Mouse (Mus musculus): Measurements from ENCODE around the gene Arhgef16. TPM values are rescaled to one million over a fixed set of nuclear protein-coding genes. Genes with fewer than 3 reads are reported as not detected.

The Arhgef16 gene
- polyA plus RNA-seq (2012), result not detected in 2 replicates

DNA sequence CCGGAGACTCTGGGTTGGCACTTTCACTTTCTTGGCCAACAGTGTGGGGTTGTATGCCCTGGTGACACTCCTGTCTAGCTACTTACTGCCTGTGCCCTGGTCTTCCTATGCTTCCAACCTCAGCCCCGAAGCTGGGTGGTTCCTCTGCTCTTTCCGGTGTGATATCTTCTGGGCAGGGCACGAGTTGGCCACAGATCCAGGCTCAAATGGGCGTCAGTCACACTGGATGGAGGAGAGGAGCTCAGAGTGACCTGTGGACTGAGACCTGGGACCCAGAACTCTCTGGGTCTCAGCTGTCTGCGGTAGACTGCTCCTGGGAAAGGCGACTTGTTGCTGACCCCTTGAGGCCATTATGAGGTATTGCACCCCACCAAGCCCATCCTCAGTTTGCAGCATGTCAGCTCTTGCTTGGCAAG, at the start of gene Arhgef16:
Gene Arhgef16 (minus strand): TSS at position 211 of the 416 bp plus-strand sequence.
- TF ChIP-seq GATA1 (IDR thresholded peaks at IDR 0.05; ENCODE audit: low read length), result no peak

DNA sequence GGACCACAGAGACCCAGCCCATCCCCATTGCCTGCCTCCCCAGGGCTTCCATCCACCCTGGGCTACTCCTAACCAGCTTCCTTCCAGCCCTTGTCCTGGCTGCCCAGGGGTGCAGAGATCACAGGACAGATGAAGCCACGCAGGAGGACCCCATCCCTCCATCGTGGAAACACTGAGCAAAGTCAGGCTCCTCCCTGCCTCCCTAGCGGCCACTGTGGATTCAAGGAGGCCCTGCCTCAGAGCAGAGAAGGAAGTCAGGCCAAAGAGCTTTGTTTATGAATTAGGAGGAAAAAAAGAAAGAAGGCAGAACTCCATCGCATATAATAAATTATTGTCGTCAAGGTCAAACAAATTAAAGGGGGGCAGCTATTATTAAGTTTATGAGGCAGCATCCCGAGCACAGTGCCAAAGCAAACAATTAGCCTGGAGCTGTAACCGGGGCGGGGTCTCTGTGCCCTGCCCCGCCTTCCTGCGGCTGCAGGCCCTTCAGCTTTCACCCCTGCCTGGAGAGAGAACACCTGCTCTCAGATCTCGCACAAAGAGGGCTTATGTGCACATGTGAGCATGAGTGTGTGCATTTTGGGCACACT, 46.8 kb upstream of the Arhgef16 start:
- no peak for TF ChIP-seq GATA1 (IDR thresholded peaks at IDR 0.05; ENCODE audit: low read length)

- TF ChIP-seq GATA1 (IDR thresholded peaks at IDR 0.05; ENCODE audit: low read length), result no peak
Observed at GRCm38 (mm10) chr4:154346731-154347522, 45.5 kb upstream of the Arhgef16 start.

- TF ChIP-seq GATA1 (IDR thresholded peaks at IDR 0.05; ENCODE audit: low read length), result no peak
Observed at GRCm38 (mm10) chr4:154336650-154337049, 35.2 kb upstream of the Arhgef16 start.

DNA sequence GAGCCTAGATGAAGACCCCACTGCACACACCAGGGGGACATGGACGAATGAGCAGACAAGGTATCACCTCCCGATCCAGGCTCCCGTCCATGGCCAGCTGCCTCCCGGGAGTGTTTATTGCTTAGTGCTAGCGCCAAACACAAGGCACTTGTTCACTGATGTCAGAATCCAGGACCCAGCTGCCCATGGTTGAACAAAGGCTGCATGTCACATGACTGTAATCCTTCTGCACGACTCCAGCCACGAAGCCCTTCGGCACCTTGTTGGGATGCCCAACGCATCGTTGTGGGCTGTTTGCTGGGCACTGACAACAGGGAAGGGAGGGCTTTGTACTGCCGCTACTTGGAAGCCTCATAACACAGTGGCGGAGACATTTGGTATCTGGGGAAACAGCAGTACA, 34.3 kb upstream of the Arhgef16 start, which contains the start of gene B230104I21Rik:
Gene B230104I21Rik (plus strand): TSS at position 367 of the 400 bp plus-strand sequence.
- no peak for TF ChIP-seq GATA1 (IDR thresholded peaks at IDR 0.05; ENCODE audit: low read length)

DNA sequence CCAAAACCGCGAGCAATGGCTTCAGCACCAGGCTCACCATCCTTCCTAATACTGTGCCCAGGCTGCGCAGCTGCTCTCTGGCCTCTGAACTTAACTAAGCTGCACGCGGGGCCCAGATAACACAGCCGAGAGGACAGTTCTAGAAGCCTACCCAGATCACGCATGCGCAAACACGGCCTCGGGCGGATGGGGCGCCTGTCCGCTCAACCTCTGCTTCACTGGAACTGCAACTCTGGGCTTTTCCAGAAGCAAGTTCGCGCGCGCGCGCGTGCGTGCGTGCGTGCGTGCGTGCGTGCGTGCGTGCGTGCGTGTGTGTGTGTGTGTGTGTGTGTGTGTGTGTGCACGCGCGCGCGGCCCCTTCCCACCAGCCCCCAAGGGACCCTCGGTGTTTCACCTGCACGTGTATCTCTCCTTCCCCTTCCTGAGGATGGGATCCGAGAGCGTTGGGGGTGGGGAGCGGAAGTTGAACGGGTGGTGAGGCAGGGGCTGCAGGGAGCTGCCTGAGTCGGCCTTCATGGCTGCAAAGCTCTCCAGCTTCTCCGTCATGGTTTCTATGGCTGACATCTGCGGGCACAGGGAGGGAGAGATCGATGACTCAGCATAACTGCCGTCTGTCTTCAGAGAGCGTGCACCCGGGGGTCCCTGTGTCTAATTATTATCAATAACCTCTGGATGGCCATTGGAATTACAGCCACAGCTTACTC, 33.4 kb upstream of the Arhgef16 start:
- no peak for TF ChIP-seq GATA1 (IDR thresholded peaks at IDR 0.05; ENCODE audit: low read length)

DNA sequence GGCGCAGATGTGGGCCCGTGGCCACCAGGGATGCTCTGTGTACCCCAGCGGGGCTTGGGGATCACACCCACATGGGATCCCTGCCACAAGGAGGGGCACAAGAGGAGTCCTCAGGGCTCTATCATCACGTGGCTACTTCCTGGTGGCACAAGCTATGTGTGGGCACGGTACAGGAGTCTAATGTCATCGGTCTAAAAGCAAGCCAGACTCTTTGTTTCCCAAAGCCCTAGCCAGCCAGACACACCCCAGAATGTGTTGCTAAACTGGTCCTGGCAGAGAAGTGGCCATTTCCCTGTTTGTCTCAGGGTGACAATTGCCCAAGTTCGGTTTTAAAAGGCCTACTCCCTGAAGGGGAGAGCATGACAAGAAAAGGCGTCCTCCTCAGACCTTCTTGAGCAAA, 31.8 kb upstream of the Arhgef16 start:
- TF ChIP-seq GATA1 (IDR thresholded peaks at IDR 0.05; ENCODE audit: low read length), result no peak

DNA sequence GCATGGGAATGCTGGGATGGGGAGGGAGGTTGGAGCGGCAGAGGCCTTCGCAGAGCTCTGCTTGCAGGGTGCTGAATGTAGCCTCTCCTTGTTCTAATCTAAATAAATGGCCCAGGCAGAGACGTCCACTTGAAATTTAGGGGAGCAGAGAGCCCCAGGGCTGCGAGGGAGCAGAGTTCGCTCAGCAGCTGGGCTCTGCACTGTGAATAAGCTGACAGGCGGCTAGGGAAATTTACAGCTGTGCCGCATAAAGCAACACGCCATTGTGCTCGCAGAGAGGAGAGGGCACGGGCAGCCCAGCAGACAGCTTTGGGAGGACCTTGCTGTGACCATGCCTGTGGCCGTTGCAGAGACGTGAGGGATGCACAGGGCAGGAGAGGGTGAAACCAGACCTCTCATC, 29.8 kb upstream of the Arhgef16 start:
- TF ChIP-seq GATA1 (IDR thresholded peaks at IDR 0.05; ENCODE audit: low read length), result no peak

DNA sequence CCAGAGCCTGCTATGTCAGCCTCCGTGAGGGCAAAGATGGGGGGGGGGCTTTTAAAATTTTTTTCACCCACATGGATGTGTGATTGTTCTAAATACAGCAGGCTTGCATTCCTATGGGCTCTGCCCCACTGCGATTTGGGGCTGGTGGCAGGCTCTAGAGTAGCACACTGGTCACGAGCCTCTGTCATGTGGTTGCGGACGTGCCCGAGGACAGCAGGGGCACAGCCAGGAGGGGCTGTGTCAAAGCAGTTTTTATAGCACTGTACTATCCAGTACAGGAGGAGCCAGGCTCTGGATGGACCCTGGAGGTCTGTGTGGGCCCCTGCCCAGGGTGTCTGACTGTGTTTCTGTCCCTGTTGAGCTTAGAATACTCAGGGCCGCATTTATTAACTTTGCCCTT, 28.5 kb upstream of the Arhgef16 start:
- no peak for TF ChIP-seq GATA1 (IDR thresholded peaks at IDR 0.05; ENCODE audit: low read length)

- no peak for TF ChIP-seq GATA1 (IDR thresholded peaks at IDR 0.05; ENCODE audit: low read length)
Observed at GRCm38 (mm10) chr4:154328836-154329235, 27.4 kb upstream of the Arhgef16 start.

GRCm38 (mm10) chr4:154328431-154328830, 27.0 kb upstream of the Arhgef16 start:
- TF ChIP-seq GATA1 (IDR thresholded peaks at IDR 0.05; ENCODE audit: low read length), result no peak

DNA sequence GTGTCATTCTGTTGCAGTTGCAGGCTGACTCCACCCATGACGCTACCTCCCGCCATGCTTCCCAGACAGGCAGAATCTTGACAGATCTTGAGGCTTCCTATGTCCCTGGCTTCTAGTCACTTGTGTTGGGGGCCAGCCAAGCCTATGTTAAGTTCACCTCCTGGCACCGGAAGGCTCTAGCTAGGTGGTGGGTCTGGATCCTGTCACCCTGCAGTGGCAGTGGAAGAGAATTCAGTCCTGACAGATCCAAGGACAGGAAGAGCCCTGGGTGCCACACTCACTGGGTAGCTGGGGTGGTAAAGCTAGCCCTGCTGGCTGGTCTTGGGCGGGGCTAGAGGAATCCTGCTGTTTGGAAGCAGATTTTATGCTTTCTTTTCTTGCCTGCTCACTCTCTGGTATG, 23.9 kb upstream of the Arhgef16 start:
- no peak for TF ChIP-seq GATA1 (IDR thresholded peaks at IDR 0.05; ENCODE audit: low read length)

GRCm38 (mm10) chr4:154313622-154313967, 12.1 kb upstream of the Arhgef16 start:
- no peak for TF ChIP-seq GATA1 (IDR thresholded peaks at IDR 0.05; ENCODE audit: low read length)

DNA sequence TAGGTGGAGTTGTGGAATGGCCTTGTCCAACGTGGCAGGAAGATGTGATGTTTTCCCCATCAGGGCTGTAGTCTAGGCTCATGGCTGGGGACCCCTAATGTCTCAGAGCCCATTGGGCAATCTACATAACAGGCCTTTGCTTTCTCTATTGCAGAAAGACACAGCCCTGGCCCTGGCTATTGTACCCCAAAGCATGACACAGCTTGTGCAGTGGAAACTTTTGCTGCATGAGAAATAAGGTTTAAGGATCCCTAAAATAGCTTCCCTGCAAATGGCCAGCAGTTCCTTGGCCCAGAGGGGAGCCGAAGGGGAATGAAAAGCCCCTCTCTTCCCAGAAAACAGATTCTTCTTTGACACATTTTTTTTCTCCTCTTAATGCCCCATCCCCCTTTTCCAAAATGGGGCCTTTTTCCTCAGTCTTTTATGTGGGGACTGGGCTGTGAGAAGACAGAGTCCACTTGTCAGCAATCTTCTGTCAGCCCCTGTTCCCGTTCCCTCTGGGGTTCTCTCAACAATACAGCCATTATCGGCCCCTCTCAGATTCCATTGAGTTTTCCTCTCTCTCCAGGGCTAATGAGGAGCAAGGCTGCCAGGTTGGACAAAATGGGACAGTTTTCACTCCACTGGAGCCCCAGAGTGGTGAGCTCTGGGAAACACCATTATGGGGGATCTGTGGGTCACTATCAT, 11.6 kb upstream of the Arhgef16 start:
- TF ChIP-seq GATA1 (IDR thresholded peaks at IDR 0.05; ENCODE audit: low read length), result no peak

DNA sequence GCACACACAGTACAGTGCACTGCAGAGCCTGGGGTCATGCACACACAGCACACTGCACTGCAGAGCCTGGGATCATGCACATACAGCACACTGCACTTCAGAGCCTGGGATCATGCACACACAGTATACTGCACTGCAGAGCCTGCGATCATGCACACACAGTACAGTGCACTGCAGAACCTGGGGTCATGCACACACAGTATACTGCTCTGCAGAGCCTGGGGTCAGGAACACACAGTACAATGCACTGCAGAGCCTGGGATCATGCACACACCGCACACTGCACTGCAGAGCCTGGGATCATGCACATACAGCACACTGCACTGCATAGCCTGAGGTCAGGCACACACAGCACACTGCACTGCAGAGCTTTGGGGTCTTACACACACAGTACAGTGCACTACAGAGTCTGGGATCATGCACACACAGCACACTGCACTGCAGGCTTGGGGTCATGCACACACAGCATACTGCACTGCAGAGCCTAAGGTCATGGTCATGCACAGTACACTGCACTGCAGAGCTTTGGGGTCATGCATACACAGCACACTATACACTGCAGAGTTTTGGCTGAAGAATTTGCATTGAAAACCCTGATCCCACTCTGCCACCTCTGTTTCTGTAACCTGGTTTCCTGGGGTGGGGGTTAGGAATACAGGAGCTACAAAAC, 10.8 kb upstream of the Arhgef16 start:
- TF ChIP-seq GATA1 (IDR thresholded peaks at IDR 0.05; ENCODE audit: low read length), result no peak

Data from G1E-ER4 (cell line).